Mouse (Mus musculus) forebrain, embryonic 16.5 days (tissue): Measurements from ENCODE around the gene Isyna1. TPM values are rescaled to one million over a fixed set of nuclear protein-coding genes. Genes with fewer than 3 reads are reported as not detected.
"Not testable (repeated sequence)": the region's sequence is repeated elsewhere in the genome, so short reads cannot be mapped to it uniquely, and the experiment has no call there.

Experiments used
- ATAC-seq: fragments of 200-750 bp; cut with Nextera tagmentation; 2 replicates; pipeline ENCODE4 v1.8.0; 2017; ENCODE audit warnings: mild to moderate bottlenecking, moderate library complexity
- H3K27ac ChIP-seq: fragments of 300-500 bp; sonication (generic); 2 replicates; pipeline ENCODE4 v1.5.1; 2014; ENCODE audit warnings: low read length, control low read depth
- H3K27me3 ChIP-seq: fragments of 300-500 bp; sonication (generic); replicated peaks from 2 replicates; pipeline ENCODE4 v1.6.1; 2014; ENCODE audit warnings: low read length; ENCODE audit not compliant: control insufficient read depth, insufficient read depth
- H3K36me3 ChIP-seq: fragments of 300-500 bp; sonication (generic); 2 replicates; pipeline ENCODE4 v1.6.1; 2014; ENCODE audit not compliant: control insufficient read depth, insufficient read depth
- H3K4me1 ChIP-seq: fragments of 300-500 bp; sonication (generic); replicated peaks from 2 replicates; pipeline ENCODE4 v1.6.1; 2014; ENCODE audit warnings: low read length; ENCODE audit not compliant: control insufficient read depth, insufficient read depth
- H3K4me2 ChIP-seq: fragments of 300-500 bp; sonication (generic); 2 replicates; pipeline ENCODE4 v1.6.1; 2014; ENCODE audit warnings: mild to moderate bottlenecking, low read length, control low read depth
- H3K4me3 ChIP-seq: fragments of 300-500 bp; sonication (generic); replicated peaks from 2 replicates; pipeline ENCODE4 v1.5.1; 2014; ENCODE audit warnings: mild to moderate bottlenecking, low read length, control low read depth
- H3K9ac ChIP-seq: fragments of 300-500 bp; sonication (generic); replicated peaks from 2 replicates; pipeline ENCODE4 v1.6.1; 2014; ENCODE audit warnings: low read depth, low read length, control low read depth
- H3K9me3 ChIP-seq: fragments of 300-500 bp; sonication (generic); 2 replicates; pipeline ENCODE4 v1.6.1; 2016; ENCODE audit warnings: low read length; ENCODE audit not compliant: control insufficient read depth
- WGBS: fragments of 180-500 bp; shearing (Covaris S2); extraction: QIAGEN DNeasy Blood & Tissue Kit; methylation state at CpG from one replicate; pipeline ENCODE4 v1.1.7; 2014; 5-methylcytosine and 5-hydroxymethylcytosine counted together
- polyA plus RNA-seq: library from polyadenylated mRNA; unstranded; fragments of >200 nt; fragmentation: Nextera tagmentation; extraction: Ambion mirVana; gene quantifications from 2 replicates; pipeline ENCODE4 v1.2.1, GENCODE M21; 2015

The Isyna1 gene
- polyA plus RNA-seq, 1 experiment from 2014 or later: 141 TPM

GRCm38 (mm10) chr8:70570360-70570759, 23.8 kb upstream of the Isyna1 start:
- Histone ChIP-seq H3K36me3 (peaks cover 2% of the 10 kb centered on the region; the same call in 1 of the 2 replicates), H3K9me3 (no peaks in the 10 kb centered on the region), H3K27ac (no peak overlapping the region), H3K9ac (no peak overlapping the region), H3K4me2 (no peak overlapping the region), H3K27me3 (no peaks in the 10 kb centered on the region), H3K4me1 (peaks cover 5% of the 10 kb centered on the region), H3K4me3 (no peak overlapping the region)
- ATAC-seq: no peak

GRCm38 (mm10) chr8:70570990-70571389, 23.2 kb upstream of the Isyna1 start:
- Histone ChIP-seq H3K9me3 (no peaks in the 10 kb centered on the region), H3K36me3 (peaks cover 2% of the 10 kb centered on the region; the same call in 1 of the 2 replicates), H3K4me1 (no peaks in the 10 kb centered on the region; the same call in 1 of the 2 replicates), H3K9ac (no peak overlapping the region), H3K4me3 (no peak overlapping the region), H3K4me2 (no peak overlapping the region), H3K27me3 (no peaks in the 10 kb centered on the region), H3K27ac (no peak overlapping the region)
- WGBS: 74% methylated on average over 6 of the region's 6 CpGs
- no peak for ATAC-seq

- Histone ChIP-seq H3K27ac (no peak overlapping the region), H3K36me3 (peaks cover 2% of the 10 kb centered on the region; the same call in 1 of the 2 replicates)
- ATAC-seq: no peak
Observed at GRCm38 (mm10) chr8:70574302-70574701, 19.9 kb upstream of the Isyna1 start.

GRCm38 (mm10) chr8:70574915-70575314, 19.3 kb upstream of the Isyna1 start:
- no peaks in the 10 kb centered on the region for H3K4me1 ChIP-seq
- H3K4me3 ChIP-seq: no peak overlapping the region
- H3K4me2 ChIP-seq: no peak overlapping the region
- 74% methylated on average over 4 of the region's 4 CpGs for WGBS
- no peak overlapping the region for H3K9ac ChIP-seq
- no peak overlapping the region for H3K27ac ChIP-seq
- H3K9me3 ChIP-seq: no peaks in the 10 kb centered on the region
- no peak for ATAC-seq
- H3K36me3 ChIP-seq: peaks cover 2% of the 10 kb centered on the region
- no peaks in the 10 kb centered on the region for H3K27me3 ChIP-seq

More at GRCm38 (mm10) chr8:70574302-70574701, 19.9 kb upstream of the Isyna1 start:
- no peaks in the 10 kb centered on the region for H3K4me1 ChIP-seq
- H3K4me2 ChIP-seq: no peak overlapping the region
- H3K9ac ChIP-seq: no peak overlapping the region
- no peaks in the 10 kb centered on the region for H3K27me3 ChIP-seq
- H3K4me3 ChIP-seq: no peak overlapping the region
- H3K9me3 ChIP-seq: no peaks in the 10 kb centered on the region

DNA sequence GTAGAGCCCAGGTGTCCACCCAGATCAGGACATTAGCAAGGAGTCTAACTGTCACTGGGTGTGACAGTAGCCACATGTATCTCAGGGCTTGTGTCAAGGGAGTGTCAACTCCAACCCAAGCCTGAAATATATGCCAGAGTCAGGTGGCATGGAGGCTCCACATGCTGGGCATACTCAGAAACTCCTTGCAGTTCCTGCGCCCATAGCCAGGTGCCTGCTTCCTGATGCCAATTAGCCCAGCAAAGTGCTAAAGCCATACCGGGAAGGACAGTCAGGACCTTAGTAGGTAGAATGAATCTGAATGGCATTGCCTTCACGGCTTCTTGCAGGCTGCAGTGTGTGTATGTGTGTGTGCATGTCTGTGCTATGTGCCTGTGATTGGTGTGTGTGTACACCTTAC, 17.0 kb upstream of the Isyna1 start:
- H3K36me3 ChIP-seq: peaks cover 7% of the 10 kb centered on the region
- no peaks in the 10 kb centered on the region for H3K9me3 ChIP-seq

GRCm38 (mm10) chr8:70583476-70584387, 10.4 kb upstream of the Isyna1 start:
- no peaks in the 10 kb centered on the region for H3K27me3 ChIP-seq
- ATAC-seq: peak; percentile 42; the same call in 1 of the 2 replicates
- WGBS: 83% methylated on average over 18 of the region's 18 CpGs
- H3K9ac ChIP-seq: no peak overlapping the region
- peaks cover 19% of the 10 kb centered on the region for H3K36me3 ChIP-seq
- H3K4me3 ChIP-seq: no peak overlapping the region
- no peaks in the 10 kb centered on the region for H3K4me1 ChIP-seq
- no peaks in the 10 kb centered on the region for H3K9me3 ChIP-seq
- H3K4me2 ChIP-seq: no peak overlapping the region
- no peak overlapping the region for H3K27ac ChIP-seq

More for the DNA sequence above, 17.0 kb upstream of the Isyna1 start:
- Histone ChIP-seq H3K4me1 (no peaks in the 10 kb centered on the region), H3K9ac (no peak overlapping the region), H3K27ac (no peak overlapping the region), H3K4me2 (no peak overlapping the region), H3K27me3 (no peaks in the 10 kb centered on the region), H3K4me3 (no peak overlapping the region)
- WGBS: 93% methylated on average over 3 of the region's 3 CpGs
- no peak for ATAC-seq

DNA sequence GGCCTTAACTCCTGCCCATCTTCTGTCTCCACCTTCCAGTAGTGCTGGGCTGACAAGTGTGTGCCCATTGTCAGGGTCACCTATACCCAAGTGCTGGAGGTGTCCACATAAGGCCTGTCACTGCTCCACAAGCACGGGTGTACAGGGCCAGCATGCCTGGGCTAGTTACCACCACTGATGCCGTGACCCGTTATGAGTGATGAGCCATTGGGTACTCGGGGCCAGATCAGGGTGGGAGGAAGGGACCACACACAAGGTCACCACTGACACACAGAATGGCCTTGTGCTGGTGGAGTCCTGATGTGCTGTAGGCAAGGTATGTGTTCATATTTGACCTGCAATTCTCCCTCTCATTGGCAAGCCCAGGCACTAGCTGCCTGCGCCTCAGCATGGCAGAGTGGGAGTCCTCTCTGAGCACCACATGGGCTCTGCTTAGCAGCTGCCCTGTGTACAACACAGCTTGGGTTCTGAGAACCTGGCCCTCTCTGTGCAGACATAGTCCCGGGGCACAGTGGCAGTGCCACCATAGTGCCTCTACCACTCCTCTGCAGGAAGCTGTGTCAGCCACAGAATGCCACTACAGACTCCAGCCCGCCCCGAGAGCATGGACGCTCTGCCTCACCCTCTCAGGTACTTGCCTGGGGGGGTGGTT, 9.4 kb upstream of the Isyna1 start:
- 0 out of 2 replicates have a peak, but pooled peaks have one; percentile 11 for ATAC-seq
- H3K9me3 ChIP-seq: no peaks in the 10 kb centered on the region
- H3K4me3 ChIP-seq: no peak overlapping the region
- H3K9ac ChIP-seq: no peak overlapping the region
- no peak overlapping the region for H3K27ac ChIP-seq
- H3K4me1 ChIP-seq: no peaks in the 10 kb centered on the region
- no peaks in the 10 kb centered on the region for H3K27me3 ChIP-seq
- WGBS: 89% methylated on average over 9 of the region's 9 CpGs
- peaks cover 20% of the 10 kb centered on the region for H3K36me3 ChIP-seq
- H3K4me2 ChIP-seq: no peak overlapping the region

DNA sequence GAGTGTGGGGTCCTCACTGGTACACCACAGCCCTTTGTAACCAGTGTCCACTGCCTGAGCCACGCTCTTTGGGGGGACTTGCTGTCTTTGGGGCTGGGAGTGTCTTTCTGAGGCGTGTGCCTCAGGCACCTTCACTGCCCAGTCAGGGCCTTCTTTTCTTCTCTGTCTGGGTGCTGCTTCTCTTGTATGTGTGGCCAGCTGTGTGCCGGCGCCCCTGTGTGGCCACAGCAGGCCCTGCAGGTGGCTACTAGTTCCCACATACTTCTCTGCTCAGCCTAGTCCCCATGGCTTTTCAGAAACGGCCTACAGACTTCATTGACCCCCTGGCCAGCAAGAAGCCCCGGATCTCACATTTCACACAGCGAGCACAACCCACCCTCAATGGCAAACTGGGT, 8.9 kb upstream of the Isyna1 start:
- Histone ChIP-seq H3K27ac (no peak overlapping the region), H3K36me3 (peaks cover 20% of the 10 kb centered on the region), H3K4me3 (no peak overlapping the region), H3K9me3 (no peaks in the 10 kb centered on the region), H3K27me3 (no peaks in the 10 kb centered on the region), H3K4me2 (no peak overlapping the region), H3K9ac (no peak overlapping the region), H3K4me1 (no peaks in the 10 kb centered on the region)
- 41% methylated on average over 7 of the region's 7 CpGs for WGBS
- peak; percentile 52; the same call in 1 of the 2 replicates for ATAC-seq

GRCm38 (mm10) chr8:70587955-70588354, 6.2 kb upstream of the Isyna1 start:
- not testable (repeated sequence) for H3K4me1 ChIP-seq, H3K4me3 ChIP-seq, H3K9me3 ChIP-seq, H3K27ac ChIP-seq, H3K9ac ChIP-seq, H3K27me3 ChIP-seq, ATAC-seq, H3K4me2 ChIP-seq
- H3K36me3 ChIP-seq: peaks cover 18% of the 10 kb centered on the region
- 93% methylated on average over 4 of the region's 4 CpGs for WGBS
